Mouse (Mus musculus): ENCODE data around the gene Maml3.

- TF ChIP-seq CTCF (IDR thresholded peaks at IDR 0.05; ENCODE audit: low read depth): no peak
- TF ChIP-seq EP300 (IDR thresholded peaks at IDR 0.05; ENCODE audit: low read depth): no peak
Measured at GRCm38 (mm10) chr3:51943642-51944041, 161.2 kb downstream of the Maml3 start.
